Mouse (Mus musculus) C2C12 (cell line): ENCODE data around the gene C1s1.

Experiments
- CTCF ChIP-seq: IDR thresholded peaks from one replicate; pipeline ENCODE4 v1.5.1; 2011; ENCODE audit not compliant: control insufficient read depth, insufficient read depth, insufficient read length
- FOSL1 ChIP-seq: IDR thresholded peaks from one replicate; pipeline ENCODE4 v1.8.0; 2011; ENCODE audit warnings: mild to moderate bottlenecking, low read length; ENCODE audit not compliant: poor library complexity, insufficient read depth, severe bottlenecking
- MAX ChIP-seq: IDR thresholded peaks from one replicate; pipeline ENCODE4 v1.6.1; 2011; ENCODE audit warnings: mild to moderate bottlenecking, control low read depth
- MYOG ChIP-seq: IDR thresholded peaks from one replicate; pipeline ENCODE4 v1.6.1; 2011; ENCODE audit not compliant: control insufficient read depth, insufficient read length; ENCODE audit errors: extremely low read depth
- USF1 ChIP-seq: IDR thresholded peaks from one replicate; pipeline ENCODE4 v1.6.1; 2011; ENCODE audit warnings: low read depth, mild to moderate bottlenecking, control low read depth, moderate library complexity

DNA sequence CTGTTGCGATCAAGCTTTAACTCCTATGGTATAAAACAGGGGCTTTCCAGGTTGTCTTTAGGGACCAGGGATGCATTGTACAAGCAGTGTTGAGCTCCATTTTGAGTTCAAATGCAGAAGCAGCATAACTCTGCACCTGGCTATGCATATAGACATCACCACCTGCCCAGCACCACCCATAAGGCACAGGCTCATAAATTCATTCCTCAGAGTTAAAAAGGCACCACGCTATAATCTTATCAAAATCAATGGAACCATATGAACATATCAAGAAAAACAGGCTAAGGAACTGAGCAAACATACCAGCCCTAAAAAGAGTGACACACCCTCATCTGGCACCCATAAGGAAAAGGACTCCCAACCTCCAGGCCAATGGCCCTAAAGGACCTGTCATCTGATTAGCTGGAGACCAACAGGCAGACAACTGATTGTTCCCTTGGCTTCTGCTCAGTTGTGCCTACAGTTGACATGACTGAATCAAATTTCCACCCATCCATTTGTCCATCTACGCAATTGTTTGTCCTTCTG lies 6.9 kb upstream of the C1s1 start:
- no peak for TF ChIP-seq MAX
- TF ChIP-seq CTCF, result no peak
- TF ChIP-seq USF1, result no peak
- TF ChIP-seq FOSL1, result no peak
- no peak for TF ChIP-seq MYOG
